Mouse (Mus musculus) MEL-GATA-1-ER (cell line): ENCODE measurements around the gene Wnt9b.

Source experiments
- DNase-seq: peaks from one replicate; pipeline ENCODE4 v3.0.0-alpha.2; 2012; ENCODE audit warnings: low read depth; ENCODE audit errors: extremely low read depth

The Wnt9b gene

DNA sequence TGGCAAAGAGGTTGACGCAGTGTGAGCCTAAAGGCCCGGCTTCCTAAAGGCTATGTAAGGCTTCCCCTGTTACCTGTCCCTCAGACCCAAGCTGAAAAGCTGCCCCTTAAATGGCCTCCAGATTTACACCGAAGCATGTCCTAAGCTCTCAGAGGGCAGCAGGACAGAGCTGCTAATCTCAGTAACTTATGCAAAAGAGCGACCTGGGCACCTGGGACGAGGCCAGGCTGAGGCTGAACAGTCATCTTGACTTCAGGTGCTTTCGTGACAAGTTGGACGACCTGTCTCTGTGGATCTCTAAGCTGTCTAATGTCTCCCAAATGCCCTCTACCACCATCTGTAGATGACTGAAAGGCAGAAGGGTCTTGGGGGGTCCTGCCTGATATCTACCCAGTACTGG is 17.3 kb downstream of the Wnt9b start:
- no peak for DNase-seq

DNA sequence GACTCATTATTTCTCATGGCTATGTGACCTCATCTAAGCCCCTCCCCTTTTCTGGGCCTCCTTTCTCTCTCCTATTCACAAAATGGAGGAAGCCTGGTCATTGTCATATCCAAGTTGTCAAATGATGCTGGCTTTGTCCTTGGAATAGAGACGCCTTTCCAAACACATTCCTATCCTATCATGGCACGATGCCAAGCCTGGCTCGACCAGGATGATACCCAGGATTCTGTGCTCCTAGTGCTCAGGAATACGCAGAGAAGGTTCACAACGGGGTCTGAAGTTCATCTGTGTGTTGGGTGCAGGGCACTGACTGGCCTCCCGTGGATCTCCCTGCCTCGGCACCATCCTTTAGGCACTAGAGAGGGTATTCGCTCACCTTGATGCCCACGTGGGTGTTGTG is 18.0 kb downstream of the Wnt9b start:
- no peak for DNase-seq

- no peak for DNase-seq
Measured at GRCm38 (mm10) chr11:103729282-103729985, 20.2 kb downstream of the Wnt9b start.

GRCm38 (mm10) chr11:103724331-103724771 is 25.3 kb downstream of the Wnt9b start:
- no peak for DNase-seq

DNA sequence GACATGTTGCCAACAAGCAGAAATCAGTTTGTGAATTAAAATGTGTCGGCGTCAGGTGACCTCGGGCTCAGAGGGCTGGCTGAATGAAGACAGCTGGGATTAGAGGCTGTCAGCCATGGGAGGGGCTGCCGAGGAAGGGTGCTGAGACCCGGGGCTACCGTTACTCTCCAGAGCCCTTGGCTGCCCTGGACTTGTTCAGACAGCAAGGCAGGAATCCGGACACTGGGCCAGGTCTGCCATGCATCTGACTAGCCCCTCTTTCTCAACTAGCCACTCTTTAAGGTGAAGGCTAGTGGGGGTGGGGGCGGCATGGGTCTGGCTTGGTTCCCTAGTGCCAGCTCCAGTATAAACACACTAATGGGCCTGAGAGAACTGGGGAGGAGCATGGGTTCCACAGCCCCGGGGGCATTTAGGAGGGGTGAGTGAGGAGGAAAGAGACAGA is 27.6 kb downstream of the Wnt9b start:
- DNase-seq = no peak

GRCm38 (mm10) chr11:103721468-103722039 is 28.1 kb downstream of the Wnt9b start:
- DNase-seq = no peak

DNA sequence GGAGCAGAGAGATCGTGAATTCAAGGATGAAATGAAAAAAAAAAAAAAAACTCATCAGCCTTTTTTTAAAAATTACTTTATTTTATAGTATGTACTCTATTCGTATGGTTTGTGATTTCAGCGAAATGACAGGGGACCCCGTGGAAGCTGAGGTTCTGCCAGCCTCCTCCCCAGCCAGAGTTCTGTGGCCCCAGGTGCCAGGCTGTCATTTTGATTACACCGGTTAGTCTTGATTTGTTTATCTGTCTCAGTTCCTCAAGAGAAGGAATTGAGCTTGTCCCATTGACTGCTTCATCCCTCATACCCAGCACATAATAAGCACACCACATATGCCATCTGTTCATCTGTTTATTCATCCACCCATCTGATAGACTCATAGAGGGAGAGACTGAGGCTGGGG is 30.2 kb downstream of the Wnt9b start:
- no peak for DNase-seq

DNA sequence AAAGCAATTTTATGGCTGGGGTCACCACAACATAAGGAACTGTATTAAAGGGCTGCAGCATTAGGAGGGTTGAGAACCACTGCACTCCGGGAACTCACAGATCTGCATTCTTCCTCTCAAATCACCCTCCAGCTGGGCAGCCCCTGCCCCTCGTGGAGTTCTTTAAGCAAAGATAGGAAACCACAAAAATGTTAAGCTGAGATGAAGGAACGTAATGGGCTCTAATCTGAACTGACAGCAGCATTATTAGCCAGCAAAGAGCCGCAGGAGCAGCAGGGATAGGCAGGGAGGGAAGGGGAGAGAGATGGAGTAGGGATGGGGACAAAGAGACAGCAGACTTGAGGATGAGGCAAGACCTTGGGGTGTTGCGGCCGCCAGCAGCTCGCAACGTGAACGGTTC is 32.6 kb downstream of the Wnt9b start:
- DNase-seq = peak; percentile 24

DNA sequence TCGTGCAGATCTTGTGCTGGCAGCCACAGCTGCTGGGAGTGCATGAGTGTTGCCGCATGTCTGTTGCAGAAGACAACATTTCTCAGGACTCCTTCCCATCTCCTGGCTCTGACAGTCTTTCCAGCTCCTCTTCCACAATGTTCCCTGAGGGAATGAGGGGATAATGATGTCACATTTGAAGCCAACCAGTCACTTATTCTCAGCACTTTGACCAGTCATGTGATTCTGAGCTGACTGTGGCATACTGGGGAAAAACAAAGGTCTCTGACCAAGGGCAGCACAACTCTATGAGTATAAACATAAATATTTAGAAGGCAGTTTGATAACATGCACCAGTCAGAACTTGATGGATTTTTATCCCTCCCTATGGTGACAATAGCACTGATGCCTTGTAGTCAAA is 35.5 kb downstream of the Wnt9b start:
- DNase-seq = no peak

GRCm38 (mm10) chr11:103711851-103712587 is 37.6 kb downstream of the Wnt9b start:
- DNase-seq = no peak

DNA sequence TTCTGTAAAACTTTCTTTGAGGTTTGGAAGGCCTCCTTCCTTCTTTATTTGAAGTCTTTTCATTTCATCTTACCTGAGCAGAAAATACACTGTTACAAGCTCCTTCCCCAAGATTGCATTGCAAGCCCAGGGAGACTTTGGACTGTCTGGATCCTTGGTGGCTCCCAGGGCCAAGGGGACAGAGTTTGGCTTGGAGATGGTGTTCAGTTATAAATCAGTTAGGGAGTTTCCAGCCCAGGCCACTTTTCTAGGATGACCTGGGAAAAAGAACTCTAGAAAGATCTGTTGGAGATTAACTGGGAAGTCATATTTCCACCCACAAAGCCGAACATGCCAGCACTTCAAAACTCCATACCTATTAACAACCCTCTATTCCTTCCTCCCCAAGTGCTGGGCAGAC is 39.6 kb downstream of the Wnt9b start:
- DNase-seq = no peak

DNA sequence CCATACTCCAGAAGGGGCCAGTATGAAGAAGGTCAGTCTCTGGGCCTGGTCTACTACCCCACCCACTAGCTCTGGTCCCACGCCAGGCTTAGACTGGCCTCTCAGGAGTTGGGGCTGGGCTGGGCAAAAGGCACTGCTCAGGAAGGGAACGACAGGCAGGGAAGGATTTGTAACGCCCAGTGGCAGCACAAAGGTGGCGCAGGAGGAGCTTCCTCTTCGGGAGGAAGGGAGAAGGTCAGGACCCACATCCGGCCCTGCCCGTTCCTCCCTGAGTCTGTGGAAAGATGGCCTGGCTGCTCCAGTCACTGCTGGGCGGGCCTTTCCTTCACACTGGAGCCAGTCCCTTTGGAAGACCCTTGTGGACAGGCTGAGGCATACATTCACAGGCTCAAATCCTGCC is 42.6 kb downstream of the Wnt9b start:
- DNase-seq = no peak

DNA sequence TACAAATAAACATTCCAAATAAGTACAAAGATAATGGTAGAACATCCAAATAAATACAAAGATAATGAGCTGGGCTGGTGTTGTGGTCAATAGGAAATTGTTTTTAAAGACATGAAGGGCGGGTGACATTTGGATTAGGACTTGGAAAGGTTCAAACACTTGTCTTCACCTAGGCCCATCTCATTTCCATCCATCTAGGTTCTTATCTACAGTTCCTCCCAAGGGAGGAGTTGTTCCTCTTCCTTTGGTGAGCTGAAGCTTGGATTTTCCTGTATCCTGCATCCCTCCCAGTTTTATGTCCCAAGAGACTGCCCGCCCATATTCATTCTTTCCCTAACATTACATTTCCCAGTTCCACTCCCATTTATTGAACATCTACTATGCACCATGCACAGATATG is 51.4 kb downstream of the Wnt9b start:
- DNase-seq = no peak

DNA sequence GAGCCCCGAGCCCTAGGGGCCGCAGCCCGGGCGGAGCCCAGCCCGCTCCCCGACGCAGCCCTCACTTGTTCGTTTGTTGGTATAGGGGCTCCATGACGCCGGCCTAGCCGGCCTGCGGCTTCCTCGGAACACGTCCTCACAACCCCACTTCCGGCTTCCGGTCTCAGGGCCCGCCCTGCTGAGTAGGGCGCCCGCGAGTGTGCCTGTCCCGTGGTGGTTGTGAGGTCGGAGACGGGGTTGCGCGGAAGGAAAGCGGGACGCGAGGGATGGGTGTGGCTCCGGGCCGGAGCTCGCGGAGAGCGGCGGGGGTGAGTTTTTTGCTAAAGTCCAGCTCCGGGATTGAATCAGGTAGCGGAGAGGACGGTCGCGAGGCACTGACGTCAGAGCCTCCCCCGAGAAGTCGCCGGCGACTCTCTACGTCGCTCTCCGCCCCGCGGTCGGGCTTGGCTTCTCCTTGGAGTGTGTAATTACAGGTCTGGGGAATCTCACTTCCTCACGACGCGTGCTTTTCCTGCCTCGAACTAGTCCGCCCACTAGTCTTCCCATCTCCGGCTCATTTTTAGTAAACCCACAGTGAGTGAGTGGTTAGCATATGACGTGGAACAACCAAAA is 52.0 kb downstream of the Wnt9b start, which contains the start of gene Gosr2:
Gosr2 (minus strand) TSS at position 334 of the 612 bp plus-strand sequence.
- peak; percentile 71 for DNase-seq

DNA sequence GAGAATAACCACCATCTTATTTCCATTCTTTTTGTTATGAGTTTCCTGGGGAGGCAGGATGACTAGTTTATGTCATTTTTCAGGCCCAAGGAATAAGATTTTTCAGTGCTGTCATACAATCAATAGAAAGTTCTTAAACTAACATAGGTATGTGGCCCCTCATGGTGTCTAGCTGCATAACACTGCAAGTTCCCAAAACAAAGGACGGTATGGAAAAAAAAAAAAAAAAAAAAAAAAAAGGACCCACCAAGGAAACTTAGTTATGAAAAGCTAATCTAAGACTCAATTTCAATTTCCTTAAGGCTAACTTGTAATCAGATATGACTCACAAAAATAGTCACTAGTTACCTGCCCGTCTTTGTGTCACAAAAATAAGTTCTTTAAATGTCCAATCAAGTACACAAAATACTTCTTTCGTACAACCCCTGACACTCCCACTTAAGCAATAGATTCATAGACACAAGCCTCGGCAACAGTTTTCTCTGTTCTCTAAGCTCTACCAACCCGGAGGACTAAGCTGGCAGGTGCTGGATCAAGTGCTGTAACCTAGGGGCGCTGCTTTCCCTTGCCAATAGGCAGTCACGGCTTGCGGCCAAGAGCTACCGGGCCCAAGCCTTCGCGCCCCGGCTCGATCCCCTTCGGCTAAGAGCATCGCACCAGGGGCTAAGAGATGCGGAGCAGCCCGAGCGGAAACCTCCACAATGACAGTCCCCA is 52.6 kb downstream of the Wnt9b start:
- no peak for DNase-seq

DNA sequence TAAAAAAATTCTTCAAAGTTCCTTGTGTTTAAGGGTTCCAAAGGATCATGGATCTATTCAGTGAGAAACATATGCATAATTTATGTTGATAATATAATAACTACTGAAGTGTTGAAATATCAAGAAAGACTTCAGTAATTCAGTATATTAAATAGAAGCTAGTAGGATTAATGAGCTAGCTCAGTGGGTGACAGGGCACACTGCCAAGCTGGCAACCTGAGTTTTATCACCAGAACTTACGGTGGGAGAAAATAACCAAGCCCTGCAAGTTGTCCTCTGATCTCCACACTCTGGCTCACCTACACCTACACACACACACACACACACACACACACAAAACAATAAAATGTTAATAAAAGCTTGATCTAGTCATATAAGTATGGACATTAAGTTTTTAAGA is 56.4 kb downstream of the Wnt9b start:
- no peak for DNase-seq

GRCm38 (mm10) chr11:103691036-103691435 is 58.6 kb downstream of the Wnt9b start:
- no peak for DNase-seq

GRCm38 (mm10) chr11:103688980-103689378 is 60.6 kb downstream of the Wnt9b start:
- DNase-seq = no peak

DNA sequence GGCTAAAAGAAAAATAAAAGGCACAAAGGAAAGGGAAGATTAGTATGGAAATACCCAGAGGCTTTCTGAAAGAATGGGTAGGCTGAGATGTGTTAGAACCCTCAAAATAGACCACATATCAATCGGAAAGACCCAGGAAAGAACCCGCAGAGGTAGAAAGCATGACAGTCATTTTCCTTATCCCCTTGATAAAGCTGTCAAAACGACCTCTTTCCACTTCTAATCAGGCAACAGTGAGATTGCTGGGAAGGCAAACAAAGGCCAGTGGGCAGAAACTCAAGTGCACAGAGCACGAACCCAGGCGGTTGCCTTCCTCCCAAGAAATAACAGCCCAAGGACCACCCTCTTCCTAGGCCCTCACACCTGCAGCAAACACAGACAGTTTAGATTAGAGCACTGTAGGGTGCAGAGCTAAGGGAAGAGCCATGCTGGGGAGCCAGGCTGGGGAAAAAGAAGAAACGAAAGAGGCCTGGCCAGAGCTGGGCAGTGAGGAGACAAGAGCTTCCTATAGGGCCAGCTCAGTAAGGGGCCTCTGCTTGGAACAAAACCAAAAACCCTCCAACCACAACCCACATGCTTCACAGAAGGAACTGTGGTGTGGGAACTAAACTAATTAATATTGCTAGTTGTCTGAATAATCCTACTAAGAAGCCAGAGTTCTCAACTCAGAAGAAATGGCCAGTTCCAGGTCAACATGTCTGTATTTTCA is 61.2 kb downstream of the Wnt9b start:
- DNase-seq = no peak

DNA sequence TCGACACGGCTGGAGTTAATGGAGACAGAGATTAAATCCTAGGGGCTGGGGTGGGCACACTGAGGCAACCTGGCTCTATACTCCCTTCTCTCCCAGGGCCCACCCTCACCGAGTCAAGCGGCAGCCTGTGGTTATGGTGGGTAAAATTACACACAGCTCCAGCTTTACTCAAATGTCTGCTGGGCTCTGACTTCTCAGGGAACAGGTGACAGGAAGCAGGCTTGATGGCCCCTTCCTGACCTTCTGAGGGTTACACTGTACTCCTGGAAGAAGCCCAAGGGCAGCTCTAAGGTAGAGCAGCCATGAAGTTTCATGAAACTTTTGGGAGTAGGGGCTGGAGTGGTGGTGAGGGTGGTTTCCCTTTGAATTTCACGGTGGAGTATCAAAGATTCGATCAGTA is 62.9 kb downstream of the Wnt9b start:
- DNase-seq = no peak

DNA sequence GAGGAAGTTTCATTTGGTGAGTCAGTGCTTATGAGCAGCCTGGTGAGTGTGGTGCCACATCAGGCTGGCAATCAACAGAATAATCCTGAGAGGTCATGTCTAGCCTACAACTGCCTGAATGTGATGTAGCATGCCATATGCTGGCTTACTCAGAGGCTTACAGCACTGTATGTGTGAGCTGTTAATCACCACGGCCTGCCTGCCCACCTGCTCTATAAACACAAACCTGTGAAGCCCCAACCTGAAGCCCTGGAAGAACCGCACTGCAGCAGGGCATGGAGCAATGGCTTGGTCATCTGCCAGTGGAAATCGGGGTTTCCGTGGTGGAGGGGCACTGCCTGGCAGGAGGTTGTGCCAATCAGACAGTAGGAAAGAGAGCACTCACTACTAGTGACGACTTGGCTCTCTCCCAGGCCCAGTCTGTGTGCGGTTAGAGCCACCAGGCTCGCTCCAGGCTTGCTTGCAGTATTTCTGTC is 64.3 kb downstream of the Wnt9b start:
- DNase-seq = no peak
